Mouse (Mus musculus): Measurements from ENCODE around the gene Oxa1l. TPM values are rescaled to one million over a fixed set of nuclear protein-coding genes. Genes with fewer than 3 reads are reported as not detected.

Gene Oxa1l
- polyA plus RNA-seq, 1 experiment = 68.6 TPM

DNA sequence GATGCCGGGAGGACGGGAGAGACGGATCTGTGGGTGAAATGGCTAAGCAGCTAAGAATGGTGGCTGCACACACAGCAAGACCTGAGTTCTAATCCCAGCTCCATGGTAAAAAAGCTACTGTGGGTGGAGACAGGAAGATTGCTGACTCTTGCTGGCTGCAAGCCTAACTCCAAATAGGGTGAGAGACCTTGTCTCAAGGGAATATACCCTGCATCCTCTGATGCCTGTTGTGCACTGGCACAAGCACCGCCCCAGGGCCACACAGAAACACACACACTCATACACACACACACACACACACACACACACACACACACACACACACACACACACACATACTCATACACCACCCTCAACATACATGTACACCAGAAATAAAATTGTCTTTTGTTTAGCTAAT lies 56.2 kb downstream of the Oxa1l start:
- H3K79me2 ChIP-seq (ENCODE audit: control insufficient read depth, insufficient read depth) = no peaks in the 10 kb centered on the region
- TF ChIP-seq REST (IDR thresholded peaks at IDR 0.05; ENCODE audit: insufficient read depth, insufficient read length) = no peak
- no peak for TF ChIP-seq POLR2A (IDR thresholded peaks at IDR 0.05; ENCODE audit: insufficient read length, low read depth)
- TF ChIP-seq USF1 (IDR thresholded peaks at IDR 0.05; ENCODE audit: low read depth) = no peak
- no peak for TF ChIP-seq MYOD1 (IDR thresholded peaks at IDR 0.05; ENCODE audit: control insufficient read depth in 1 of 3, insufficient read length in 2 of 3, low read depth in 2 of 3)
- no peak for TF ChIP-seq SRF (IDR thresholded peaks at IDR 0.05; ENCODE audit: control insufficient read depth, insufficient read length, low read depth)
- no peak for TF ChIP-seq E2F4 (IDR thresholded peaks at IDR 0.05; ENCODE audit: insufficient read depth)
- TF ChIP-seq MYOG (IDR thresholded peaks at IDR 0.05; ENCODE audit: control insufficient read depth in 1 of 3, insufficient read depth in 1 of 3, insufficient read length in 2 of 3, low read depth in 2 of 3) = no peak
- no peak for TF ChIP-seq CEBPB (IDR thresholded peaks at IDR 0.05; ENCODE audit: insufficient read depth, poor library complexity, severe bottlenecking)
- no peak for TF ChIP-seq TCF12 (IDR thresholded peaks at IDR 0.05; ENCODE audit: insufficient read depth, poor library complexity, severe bottlenecking)
- TF ChIP-seq MAX (IDR thresholded peaks at IDR 0.05; ENCODE audit: low read depth) = no peak
- no peak for TF ChIP-seq POLR2AphosphoS2 (IDR thresholded peaks at IDR 0.05; ENCODE audit: insufficient read length, low read depth)
- no peak for TF ChIP-seq TCF3 (IDR thresholded peaks at IDR 0.05; ENCODE audit: insufficient read length, low read depth)
- no peak overlapping the region for H3ac ChIP-seq (ENCODE audit: control insufficient read depth, insufficient read length)
- H3K4me2 ChIP-seq (ENCODE audit: low read depth) = no peak overlapping the region
- H3K27me3 ChIP-seq (ENCODE audit: control insufficient read depth, insufficient read depth, insufficient read length) = no peaks in the 10 kb centered on the region
- no peaks in the 10 kb centered on the region for H3K36me3 ChIP-seq (ENCODE audit: control insufficient read depth, insufficient read depth)
- H3K4me3 ChIP-seq = no peak overlapping the region

GRCm38 (mm10) chr14:54417623-54418081 lies 57.0 kb downstream of the Oxa1l start, which contains the start of gene Slc7a7:
Gene Slc7a7 (minus strand): TSS chr14:54417780.
- Histone ChIP-seq H3K79me2 (ENCODE audit: control insufficient read depth, insufficient read depth) (no peaks in the 10 kb centered on the region), H3K4me3 (no peak within 1 kb of the TSS), H3K36me3 (ENCODE audit: control insufficient read depth, insufficient read depth) (no peaks in the 10 kb centered on the region), H3K4me2 (ENCODE audit: low read depth) (no peak within 1 kb of the TSS), H3ac (ENCODE audit: control insufficient read depth, insufficient read length) (no peak within 1 kb of the TSS), H3K27me3 (ENCODE audit: control insufficient read depth, insufficient read depth, insufficient read length) (no peaks in the 10 kb centered on the region)
- no peak for TF ChIP-seq MAX (IDR thresholded peaks at IDR 0.05; ENCODE audit: low read depth)
- no peak for TF ChIP-seq SRF (IDR thresholded peaks at IDR 0.05; ENCODE audit: control insufficient read depth, insufficient read length, low read depth)
- TF ChIP-seq E2F4 (IDR thresholded peaks at IDR 0.05; ENCODE audit: insufficient read depth) = no peak
- TF ChIP-seq MYOG (IDR thresholded peaks at IDR 0.05; ENCODE audit: control insufficient read depth in 1 of 3, insufficient read depth in 1 of 3, insufficient read length in 2 of 3, low read depth in 2 of 3) = no peak
- TF ChIP-seq REST (IDR thresholded peaks at IDR 0.05; ENCODE audit: insufficient read depth, insufficient read length) = no peak
- TF ChIP-seq USF1 (IDR thresholded peaks at IDR 0.05; ENCODE audit: low read depth) = no peak
- TF ChIP-seq CEBPB (IDR thresholded peaks at IDR 0.05; ENCODE audit: insufficient read depth, poor library complexity, severe bottlenecking) = no peak
- TF ChIP-seq POLR2A (IDR thresholded peaks at IDR 0.05; ENCODE audit: insufficient read length, low read depth) = no peak
- no peak for TF ChIP-seq MYOD1 (IDR thresholded peaks at IDR 0.05; ENCODE audit: control insufficient read depth in 1 of 3, insufficient read length in 2 of 3, low read depth in 2 of 3)
- TF ChIP-seq TCF3 (IDR thresholded peaks at IDR 0.05; ENCODE audit: insufficient read length, low read depth) = no peak
- TF ChIP-seq TCF12 (IDR thresholded peaks at IDR 0.05; ENCODE audit: insufficient read depth, poor library complexity, severe bottlenecking) = no peak
- TF ChIP-seq POLR2AphosphoS2 (IDR thresholded peaks at IDR 0.05; ENCODE audit: insufficient read length, low read depth) = no peak

Other genes with a start within 250 kb of the Oxa1l start
- gene Dad1, start 106.7 kb upstream of the Oxa1l start, polyA plus RNA-seq (2012; fragmentation: generic; extraction: Trizol) = 324 TPM
- 65.9 TPM for gene Abhd4, start 106.6 kb upstream of the Oxa1l start, polyA plus RNA-seq (2012; fragmentation: generic; extraction: Trizol)
- not detected for gene Olfr49, start 75.9 kb upstream of the Oxa1l start, polyA plus RNA-seq (2012; fragmentation: generic; extraction: Trizol)
- gene Slc7a7, start 56.9 kb downstream of the Oxa1l start, polyA plus RNA-seq (2012; fragmentation: generic; extraction: Trizol) = 6.8 TPM
- gene Mrpl52, start 66.1 kb downstream of the Oxa1l start, polyA plus RNA-seq (2012; fragmentation: generic; extraction: Trizol) = 483 TPM
- 108 TPM for gene Mmp14, start 70.8 kb downstream of the Oxa1l start, polyA plus RNA-seq (2012; fragmentation: generic; extraction: Trizol)
- 81.8 TPM for gene Lrp10, start 103.3 kb downstream of the Oxa1l start, polyA plus RNA-seq (2012; fragmentation: generic; extraction: Trizol)
- gene Rem2, start 115.3 kb downstream of the Oxa1l start, polyA plus RNA-seq (2012; fragmentation: generic; extraction: Trizol) = 0.20 TPM
- gene Prmt5, start 156.7 kb downstream of the Oxa1l start, polyA plus RNA-seq (2012; fragmentation: generic; extraction: Trizol) = 140 TPM
- gene Haus4, start 193.8 kb downstream of the Oxa1l start, polyA plus RNA-seq (2012; fragmentation: generic; extraction: Trizol) = 23.5 TPM
- gene Ajuba, start 216.7 kb downstream of the Oxa1l start, polyA plus RNA-seq (2012; fragmentation: generic; extraction: Trizol) = 30.8 TPM
- gene 4931414P19Rik, start 245.2 kb downstream of the Oxa1l start, polyA plus RNA-seq (2012; fragmentation: generic; extraction: Trizol) = 7.3 TPM